Mouse (Mus musculus): ENCODE results near the gene Dnlz. TPM values are rescaled to one million over a fixed set of nuclear protein-coding genes. Genes with fewer than 3 reads are reported as not detected.
"Not testable (repeated sequence)": the region's sequence is repeated elsewhere in the genome, so short reads cannot be mapped to it uniquely, and the experiment has no call there.

Gene Dnlz
- polyA plus RNA-seq (2012; rRNA removed): 18.0 and 18.9 TPM in 2 replicates

- peak; percentile 87 for DNase-seq (ENCODE audit: low spot score)
These were observed at the start of gene Dnlz for GRCm38 (mm10) chr2:26351358-26352290. Gene Dnlz, minus strand, starts transcription at chr2:26352110.

GRCm38 (mm10) chr2:26401023-26401422 lies 49.1 kb upstream of the Dnlz start:
- DNase-seq (ENCODE audit: low spot score): no peak

GRCm38 (mm10) chr2:26400296-26400695 lies 48.4 kb upstream of the Dnlz start:
- no peak for DNase-seq (ENCODE audit: low spot score)

GRCm38 (mm10) chr2:26399647-26400046 lies 47.7 kb upstream of the Dnlz start:
- DNase-seq (ENCODE audit: low spot score): no peak

- no peak for DNase-seq (ENCODE audit: low spot score)
These were observed 47.1 kb upstream of the Dnlz start for GRCm38 (mm10) chr2:26398978-26399377.

- DNase-seq (ENCODE audit: low spot score): no peak
These were observed 39.7 kb upstream of the Dnlz start for GRCm38 (mm10) chr2:26391617-26392016.

GRCm38 (mm10) chr2:26390954-26391353 lies 39.0 kb upstream of the Dnlz start:
- no peak for DNase-seq (ENCODE audit: low spot score)

GRCm38 (mm10) chr2:26389154-26389690 lies 37.3 kb upstream of the Dnlz start, which contains the start of the genes Entr1 and Pmpca:
Gene Entr1, minus strand, starts transcription at chr2:26389316.
Gene Pmpca, plus strand, starts transcription at chr2:26389339.
- DNase-seq (ENCODE audit: low spot score): peak; percentile 78

- DNase-seq (ENCODE audit: low spot score): no peak
These were observed 36.8 kb upstream of the Dnlz start for GRCm38 (mm10) chr2:26388682-26389153.

GRCm38 (mm10) chr2:26387713-26388112 lies 35.8 kb upstream of the Dnlz start:
- DNase-seq (ENCODE audit: low spot score): no peak

- not testable (repeated sequence) for DNase-seq (ENCODE audit: low spot score)
These were observed 29.0 kb upstream of the Dnlz start for GRCm38 (mm10) chr2:26380871-26381270.

GRCm38 (mm10) chr2:26380131-26380771 lies 28.3 kb upstream of the Dnlz start, which contains the start of gene Snapc4:
Gene Snapc4, minus strand, starts transcription at chr2:26380653.
- DNase-seq (ENCODE audit: low spot score): peak; percentile 61

- no peak for DNase-seq (ENCODE audit: low spot score)
These were observed 20.5 kb upstream of the Dnlz start for GRCm38 (mm10) chr2:26372396-26372795.

GRCm38 (mm10) chr2:26368572-26368971 lies 16.7 kb upstream of the Dnlz start:
- DNase-seq (ENCODE audit: low spot score): no peak

- no peak for DNase-seq (ENCODE audit: low spot score)
These were observed 16.0 kb upstream of the Dnlz start for GRCm38 (mm10) chr2:26367911-26368310.

- no peak for DNase-seq (ENCODE audit: low spot score)
These were observed 13.0 kb upstream of the Dnlz start for GRCm38 (mm10) chr2:26364738-26365465.

- DNase-seq (ENCODE audit: low spot score): no peak
These were observed 11.6 kb upstream of the Dnlz start for GRCm38 (mm10) chr2:26363481-26363880.

GRCm38 (mm10) chr2:26362991-26363390 lies 11.1 kb upstream of the Dnlz start:
- DNase-seq (ENCODE audit: low spot score): no peak

GRCm38 (mm10) chr2:26360772-26361171 lies 8.9 kb upstream of the Dnlz start, which contains the start of gene Card9:
Gene Card9, minus strand, starts transcription at chr2:26360918.
- no peak for DNase-seq (ENCODE audit: low spot score)

- DNase-seq (ENCODE audit: low spot score): no peak
These were observed 8.1 kb upstream of the Dnlz start for GRCm38 (mm10) chr2:26359983-26360382.

- no peak for DNase-seq (ENCODE audit: low spot score)
These were observed 6.9 kb upstream of the Dnlz start for GRCm38 (mm10) chr2:26358667-26359320.

All from urinary bladder, adult 2 months (tissue).